Mouse (Mus musculus) ES-Bruce4 (cell line): ENCODE results near the gene Klhl26. TPM values are rescaled to one million over a fixed set of nuclear protein-coding genes. Genes with fewer than 3 reads are reported as not detected.
A peak's percentile ranks its signal among the peaks of the same experiment; 100 is the strongest.
"Not testable (repeated sequence)": the region's sequence is repeated elsewhere in the genome, so short reads cannot be mapped to it uniquely, and the experiment has no call there.

Experiments
- H3K27ac ChIP-seq: 2 replicates; pipeline ENCODE4 v1.5.1; 2012; ENCODE audit warnings: low read length, inconsistent platforms; ENCODE audit not compliant: insufficient read depth
- H3K27me3 ChIP-seq: 2 replicates; pipeline ENCODE4 v1.6.1; 2012; ENCODE audit warnings: mild to moderate bottlenecking, low read length, inconsistent platforms; ENCODE audit not compliant: control insufficient read depth, poor library complexity, insufficient read depth, severe bottlenecking
- H3K36me3 ChIP-seq: 2 replicates; pipeline ENCODE4 v1.6.1; 2012; ENCODE audit warnings: inconsistent platforms, mild to moderate bottlenecking, low read length, moderate library complexity; ENCODE audit not compliant: control insufficient read depth, poor library complexity, insufficient read depth, severe bottlenecking
- H3K4me1 ChIP-seq: one replicate; pipeline ENCODE4 v1.8.1; 2011; ENCODE audit warnings: low read length; ENCODE audit not compliant: control insufficient read depth, insufficient read depth
- H3K4me3 ChIP-seq: 2 replicates; pipeline ENCODE4 v1.5.1; 2011; ENCODE audit warnings: low read depth, mild to moderate bottlenecking, low read length
- H3K9ac ChIP-seq: 2 replicates; pipeline ENCODE4 v1.6.1; 2012; ENCODE audit warnings: low read depth, mild to moderate bottlenecking, inconsistent platforms; ENCODE audit not compliant: poor library complexity, severe bottlenecking
- H3K9me3 ChIP-seq: replicated peaks from 2 replicates; pipeline ENCODE4 v1.6.1; 2012; ENCODE audit warnings: mild to moderate bottlenecking, low read length, inconsistent platforms; ENCODE audit not compliant: control insufficient read depth, poor library complexity, insufficient read depth, severe bottlenecking
- CTCF ChIP-seq: IDR thresholded peaks from one replicate; pipeline ENCODE4 v1.8.1; 2011; ENCODE audit warnings: low read depth, low read length
- EP300 ChIP-seq: IDR thresholded peaks from 2 replicates; pipeline ENCODE4 v1.6.1; 2011; ENCODE audit warnings: low read depth, low read length; ENCODE audit not compliant: insufficient read depth
- POLR2A ChIP-seq: IDR thresholded peaks from one replicate; pipeline ENCODE4 v1.8.1; 2011; ENCODE audit warnings: low read length; ENCODE audit not compliant: insufficient read depth
- polyA plus RNA-seq: library from polyadenylated mRNA; stranded (reverse); fragments of >200 nt; gene quantifications from 2 replicates; pipeline ENCODE4 v1.2.4, GENCODE M21; 2011; ENCODE audit warnings: low read depth; ENCODE audit not compliant: missing spikeins, insufficient read depth, insufficient read length

The Klhl26 gene
- polyA plus RNA-seq, 1 experiment: 27.4 TPM

- Histone ChIP-seq H3K27ac (no peak overlapping the region), H3K4me1 (no peaks in the 10 kb centered on the region), H3K27me3 (no peaks in the 10 kb centered on the region), H3K36me3 (peaks cover 52% of the 10 kb centered on the region), H3K9me3 (no peaks in the 10 kb centered on the region), H3K9ac (no peak overlapping the region), H3K4me3 (no peak overlapping the region)
- TF ChIP-seq CTCF: no peak
- no peak for TF ChIP-seq EP300
- no peak for TF ChIP-seq POLR2A
Observed at GRCm38 (mm10) chr8:70513441-70513840, 36.7 kb upstream of the Klhl26 start.

DNA sequence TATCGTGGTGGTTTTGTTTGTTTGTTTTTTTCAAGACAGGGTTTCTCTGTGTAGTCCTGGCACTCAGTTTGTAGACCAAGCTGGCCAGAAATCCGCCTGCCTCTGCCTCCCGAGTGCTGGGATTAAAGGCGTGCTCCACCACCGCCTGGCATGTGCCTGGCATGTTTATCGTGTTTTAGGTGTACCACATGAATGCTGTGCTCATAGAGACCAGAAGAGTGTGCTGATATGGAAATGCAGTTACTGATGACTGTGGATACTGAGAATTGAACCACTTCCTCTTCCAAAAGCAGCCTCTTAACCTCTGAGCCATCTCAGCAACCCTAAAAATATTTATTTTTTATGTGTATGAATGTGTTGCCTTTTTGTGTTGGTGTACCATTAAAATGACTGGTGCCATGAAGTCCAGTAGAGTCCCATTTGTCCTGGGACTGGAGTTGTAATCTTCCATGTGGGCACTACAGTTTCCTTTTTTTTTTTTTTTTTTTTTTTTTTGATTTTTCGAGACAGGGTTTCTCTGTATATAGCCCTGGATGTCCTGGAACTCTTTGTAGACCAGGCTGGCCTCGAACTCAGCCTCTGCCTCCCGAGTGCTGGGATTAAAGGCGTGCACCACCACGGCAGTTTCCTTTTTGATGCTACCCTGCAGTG is 35.6 kb upstream of the Klhl26 start:
- Histone ChIP-seq H3K4me3 (no peak overlapping the region), H3K27me3 (no peaks in the 10 kb centered on the region), H3K9me3 (no peaks in the 10 kb centered on the region), H3K36me3 (peaks cover 55% of the 10 kb centered on the region), H3K9ac (0 out of 2 replicates have a peak overlapping the region, but pooled peaks have one; percentile 97), H3K27ac (no peak overlapping the region), H3K4me1 (no peaks in the 10 kb centered on the region)
- TF ChIP-seq POLR2A: no peak
- no peak for TF ChIP-seq CTCF
- TF ChIP-seq EP300: no peak

- peaks cover 57% of the 10 kb centered on the region for H3K36me3 ChIP-seq
- H3K9me3 ChIP-seq: no peaks in the 10 kb centered on the region
- no peak overlapping the region for H3K4me3 ChIP-seq
- H3K27me3 ChIP-seq: no peaks in the 10 kb centered on the region
- no peaks in the 10 kb centered on the region for H3K4me1 ChIP-seq
- peak overlapping the region; percentile 97 for H3K9ac ChIP-seq
- peak overlapping the region; percentile 77; the same call in 1 of the 2 replicates for H3K27ac ChIP-seq
- no peak for TF ChIP-seq EP300
- TF ChIP-seq POLR2A: no peak
- no peak for TF ChIP-seq CTCF
Observed at GRCm38 (mm10) chr8:70511770-70512169, 35.0 kb upstream of the Klhl26 start.

- Histone ChIP-seq H3K27ac (peak overlapping the region; percentile 77), H3K4me3 (peak overlapping the region; percentile 96), H3K9ac (peak overlapping the region; percentile 97), H3K36me3 (peaks cover 53% of the 10 kb centered on the region)
- H3K27me3 ChIP-seq, H3K9me3 ChIP-seq, H3K4me1 ChIP-seq: not testable (repeated sequence)
Observed at GRCm38 (mm10) chr8:70511174-70511573, 34.4 kb upstream of the Klhl26 start.

DNA sequence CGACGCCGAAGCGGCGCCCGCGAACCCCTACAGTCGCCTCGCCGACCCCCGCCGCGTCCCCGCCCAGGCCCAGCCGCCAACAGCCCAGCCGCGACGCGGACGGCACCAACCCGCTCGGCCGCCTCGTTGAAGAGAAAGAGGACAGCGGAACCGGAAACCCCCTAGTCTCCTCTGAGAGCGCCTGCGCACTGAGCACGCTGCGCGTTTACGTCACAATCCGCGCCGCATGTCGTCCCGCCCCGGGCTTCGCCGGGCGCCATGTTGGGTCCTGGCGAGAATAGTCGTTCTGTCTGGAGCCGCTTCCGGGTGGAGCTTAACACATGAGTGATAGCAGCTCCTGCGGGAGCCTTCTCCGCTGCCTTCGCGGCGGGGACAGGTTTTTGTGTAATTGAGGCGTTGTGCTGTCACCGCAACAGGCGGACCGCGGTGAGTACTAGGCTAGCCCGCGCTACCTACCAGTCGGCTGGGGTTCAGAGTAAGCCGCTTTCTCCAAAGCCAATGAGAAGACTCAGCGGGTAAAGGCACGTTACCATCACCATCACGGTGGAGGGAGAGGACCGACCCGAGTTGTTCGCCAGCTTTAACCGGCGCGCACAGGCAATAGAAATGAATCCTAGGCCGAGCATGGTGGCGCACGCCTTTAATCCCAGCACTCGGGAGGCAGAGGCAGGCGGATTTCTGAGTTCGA is 33.6 kb upstream of the Klhl26 start, which contains the start of gene Uba52:
Uba52 (minus strand) TSS at position 574 of the 688 bp plus-strand sequence.
- Histone ChIP-seq H3K9ac (peak within 1 kb of the TSS; percentile 97), H3K9me3 (no peaks in the 10 kb centered on the region), H3K4me1 (no peaks in the 10 kb centered on the region), H3K4me3 (peak within 1 kb of the TSS; percentile 96), H3K27ac (peak within 1 kb of the TSS; percentile 77), H3K27me3 (no peaks in the 10 kb centered on the region), H3K36me3 (peaks cover 48% of the 10 kb centered on the region)
- TF ChIP-seq EP300 (no peak), POLR2A (peak; percentile 83), CTCF (no peak)

DNA sequence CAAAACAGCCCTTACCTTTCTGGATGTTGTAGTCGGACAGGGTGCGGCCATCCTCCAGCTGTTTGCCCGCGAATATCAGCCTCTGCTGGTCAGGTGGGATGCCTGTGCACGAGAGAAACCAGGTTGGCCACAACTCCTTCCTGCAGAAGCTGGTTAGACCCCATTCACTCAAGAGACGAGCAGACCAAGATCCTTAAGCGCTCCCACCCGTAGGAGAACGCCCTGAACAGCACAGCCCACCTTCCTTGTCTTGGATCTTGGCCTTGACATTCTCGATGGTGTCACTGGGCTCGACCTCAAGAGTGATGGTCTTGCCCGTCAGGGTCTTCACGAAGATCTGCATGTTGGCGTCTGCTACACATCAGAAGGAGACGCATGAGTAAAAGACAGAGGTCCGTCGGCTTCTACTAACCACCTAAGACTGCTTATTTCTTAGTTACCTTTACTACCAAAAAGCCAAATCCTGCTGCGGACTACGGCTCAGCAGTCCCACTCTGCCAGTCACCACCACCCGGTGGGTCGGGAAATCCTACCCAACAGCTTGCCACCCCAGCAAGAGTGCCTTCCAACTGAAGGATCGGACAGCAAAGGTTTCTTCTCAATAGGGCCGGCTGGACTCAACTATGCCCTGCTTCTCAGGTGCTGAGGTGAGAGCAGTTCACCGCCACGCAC is 32.6 kb upstream of the Klhl26 start:
- Histone ChIP-seq H3K27me3 (no peaks in the 10 kb centered on the region), H3K27ac (peak overlapping the region; percentile 45), H3K9me3 (no peaks in the 10 kb centered on the region), H3K9ac (peak overlapping the region; percentile 97), H3K36me3 (peaks cover 48% of the 10 kb centered on the region), H3K4me1 (no peaks in the 10 kb centered on the region), H3K4me3 (peak overlapping the region; percentile 96)
- TF ChIP-seq CTCF: no peak
- TF ChIP-seq EP300: no peak
- TF ChIP-seq POLR2A: no peak
